Mouse (Mus musculus) heart, postnatal 0 days (tissue): ENCODE data around the gene Elof1.

ENCODE experiments used
- CTCF ChIP-seq: IDR thresholded peaks from 2 replicates; pipeline ENCODE4 v1.5.1; 2016; ENCODE audit warnings: antibody characterized with exemption, control low read depth, low read depth
- EP300 ChIP-seq: IDR thresholded peaks from 2 replicates; pipeline ENCODE4 v1.6.1; 2016; ENCODE audit warnings: antibody characterized with exemption, low read depth

DNA sequence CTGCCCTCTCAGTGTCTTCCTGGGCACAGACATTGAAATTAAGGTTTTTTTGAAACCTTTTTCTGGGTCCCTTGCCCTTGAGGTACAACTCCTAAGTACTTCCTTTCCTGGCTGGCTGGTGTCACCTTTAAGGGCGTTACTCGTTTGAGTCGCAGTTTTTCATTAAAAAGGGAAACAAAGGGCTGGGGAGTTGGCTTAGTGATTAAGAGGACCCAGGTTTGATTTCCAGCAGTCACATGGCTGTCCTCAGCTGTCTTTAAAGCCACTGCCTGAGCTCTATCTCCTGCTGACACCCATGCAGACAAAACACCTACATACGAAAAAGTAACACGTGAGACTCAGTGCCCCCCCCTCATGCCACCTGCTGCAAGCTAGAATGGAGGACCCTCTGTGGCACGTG, 49.0 kb upstream of the Elof1 start:
- TF ChIP-seq CTCF (no peak), EP300 (no peak)
